Mouse (Mus musculus): Measurements from ENCODE around the gene Fcer2a.

The Fcer2a gene

DNA sequence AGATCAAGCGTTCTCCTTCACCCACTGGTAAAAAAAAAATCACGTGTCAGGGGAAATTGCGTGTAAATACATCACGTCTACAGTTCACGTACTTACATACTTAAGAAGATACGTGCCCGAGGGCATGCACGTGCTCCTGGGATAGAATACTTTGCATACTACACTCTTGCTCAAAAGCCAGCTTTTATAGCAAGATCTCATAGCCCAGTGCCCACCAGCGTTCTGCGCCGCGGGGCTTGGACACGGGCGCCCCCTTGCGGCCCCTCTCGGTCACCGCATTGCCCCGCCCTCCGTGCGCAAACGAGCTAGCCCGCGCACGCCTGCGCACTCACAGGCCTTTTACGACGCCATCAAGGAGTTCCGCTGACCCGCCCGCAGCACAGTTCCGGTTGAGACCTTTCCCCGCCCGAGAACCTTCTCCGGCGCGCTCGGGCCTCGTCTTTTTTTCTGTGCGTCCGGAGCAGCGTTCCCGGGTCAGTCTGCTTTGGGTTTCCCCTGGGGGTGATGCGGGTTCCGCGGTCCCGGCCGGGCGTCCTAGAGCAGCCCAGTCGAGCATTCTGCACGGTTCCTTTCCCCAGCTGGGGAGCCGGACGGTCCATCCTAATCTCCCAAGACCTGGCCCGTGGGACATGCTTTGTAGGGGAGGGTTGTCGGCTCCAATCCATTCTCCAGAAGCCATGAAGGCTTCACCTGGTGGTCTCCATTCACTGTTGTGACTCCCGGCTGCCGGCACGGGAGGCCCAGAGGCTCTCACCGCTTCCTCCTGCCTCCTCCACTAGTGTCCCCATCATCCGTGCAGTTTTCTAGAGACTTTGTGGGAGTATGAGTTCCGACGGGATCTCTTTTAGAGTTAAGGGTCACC, 17.6 kb downstream of the Fcer2a start, which contains the start of gene Trappc5:
TSS of gene Trappc5 (plus strand) at position 169 of the 862 bp plus-strand sequence.
- DNase-seq: peak; percentile 99

- peak; percentile 55 for DNase-seq
These were observed 19.3 kb downstream of the Fcer2a start for GRCm38 (mm10) chr8:3674671-3675070.

DNA sequence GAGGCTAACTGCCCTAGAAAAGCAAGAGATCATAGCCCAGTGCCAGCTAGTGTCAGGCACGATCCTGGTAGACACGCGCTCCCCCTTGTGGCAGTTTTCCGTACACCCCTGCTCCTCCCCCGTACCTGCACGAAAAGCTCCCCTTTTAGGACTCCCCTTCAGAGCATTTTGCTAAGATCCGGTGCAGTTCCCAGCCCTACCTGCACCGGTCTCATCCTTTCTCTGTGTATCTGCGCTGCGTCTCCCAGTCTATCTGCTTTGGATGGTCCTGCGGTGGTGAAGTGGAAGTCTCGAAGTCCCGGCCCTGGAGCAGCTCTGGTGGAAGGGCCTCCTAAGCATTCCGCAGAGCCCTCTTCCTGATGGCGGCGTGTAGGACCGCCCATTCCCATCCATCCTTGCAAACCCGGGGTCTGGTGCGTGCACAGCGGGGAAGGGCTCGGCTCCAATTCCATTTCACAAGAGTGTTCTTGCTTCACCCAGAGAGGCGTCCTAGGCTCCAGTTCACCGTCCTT, 21.9 kb downstream of the Fcer2a start, which contains the start of gene Fcor:
TSS of gene Fcor (minus strand) at position 383 of the 512 bp plus-strand sequence.
- peak; percentile 97 for DNase-seq

- DNase-seq: no peak
These were observed 23.6 kb downstream of the Fcer2a start for GRCm38 (mm10) chr8:3670388-3670787.

- no peak for DNase-seq
These were observed 28.5 kb downstream of the Fcer2a start, which contains the start of gene Mcemp1 for GRCm38 (mm10) chr8:3665507-3665906. Gene Mcemp1 (plus strand): TSS chr8:3665754.

GRCm38 (mm10) chr8:3664405-3664804, 29.6 kb downstream of the Fcer2a start:
- DNase-seq: no peak

DNA sequence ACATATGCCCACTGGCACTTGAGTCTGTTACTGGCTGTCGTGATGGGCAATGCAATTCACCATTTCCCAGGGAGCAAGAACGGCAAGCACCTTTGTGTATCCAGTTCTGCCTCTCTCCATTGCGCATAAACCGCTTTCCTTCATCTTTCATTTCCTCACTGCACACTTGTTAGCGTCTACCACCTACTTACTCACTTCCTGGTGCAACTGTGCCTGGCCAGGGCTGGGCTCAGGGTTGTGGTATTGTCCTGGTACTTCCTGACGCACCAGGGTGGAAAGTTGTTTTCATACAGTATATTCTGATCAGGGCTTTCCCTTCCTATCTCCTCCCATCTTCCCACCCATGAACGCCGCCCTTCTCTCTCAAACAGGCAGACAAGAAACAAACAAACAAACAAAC, 33.1 kb downstream of the Fcer2a start:
- DNase-seq: no peak

GRCm38 (mm10) chr8:3656725-3657381, 37.1 kb downstream of the Fcer2a start:
- DNase-seq: no peak

DNA sequence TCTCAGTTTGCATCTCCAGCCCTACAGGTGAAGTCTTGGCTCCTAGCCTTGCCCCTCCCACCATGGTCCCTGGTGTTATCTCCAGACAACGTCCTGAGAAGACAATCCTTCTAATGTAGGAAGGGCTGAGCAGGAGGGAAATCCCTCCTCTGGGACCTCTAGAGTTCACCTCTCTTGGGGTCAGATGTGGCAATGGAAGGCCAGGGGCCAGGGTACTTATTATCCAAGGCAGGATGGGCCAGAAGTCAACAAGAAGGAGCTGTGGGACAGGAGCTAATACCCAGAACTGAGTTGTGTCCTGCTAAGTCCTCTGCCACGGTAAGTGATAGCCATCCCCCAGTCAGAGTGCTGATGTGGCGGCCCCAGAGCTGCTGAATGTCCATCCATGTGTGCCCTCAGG, 38.4 kb downstream of the Fcer2a start, which contains the start of gene Retn:
TSS of gene Retn (plus strand) at position 245 of the 400 bp plus-strand sequence.
- DNase-seq: no peak

DNA sequence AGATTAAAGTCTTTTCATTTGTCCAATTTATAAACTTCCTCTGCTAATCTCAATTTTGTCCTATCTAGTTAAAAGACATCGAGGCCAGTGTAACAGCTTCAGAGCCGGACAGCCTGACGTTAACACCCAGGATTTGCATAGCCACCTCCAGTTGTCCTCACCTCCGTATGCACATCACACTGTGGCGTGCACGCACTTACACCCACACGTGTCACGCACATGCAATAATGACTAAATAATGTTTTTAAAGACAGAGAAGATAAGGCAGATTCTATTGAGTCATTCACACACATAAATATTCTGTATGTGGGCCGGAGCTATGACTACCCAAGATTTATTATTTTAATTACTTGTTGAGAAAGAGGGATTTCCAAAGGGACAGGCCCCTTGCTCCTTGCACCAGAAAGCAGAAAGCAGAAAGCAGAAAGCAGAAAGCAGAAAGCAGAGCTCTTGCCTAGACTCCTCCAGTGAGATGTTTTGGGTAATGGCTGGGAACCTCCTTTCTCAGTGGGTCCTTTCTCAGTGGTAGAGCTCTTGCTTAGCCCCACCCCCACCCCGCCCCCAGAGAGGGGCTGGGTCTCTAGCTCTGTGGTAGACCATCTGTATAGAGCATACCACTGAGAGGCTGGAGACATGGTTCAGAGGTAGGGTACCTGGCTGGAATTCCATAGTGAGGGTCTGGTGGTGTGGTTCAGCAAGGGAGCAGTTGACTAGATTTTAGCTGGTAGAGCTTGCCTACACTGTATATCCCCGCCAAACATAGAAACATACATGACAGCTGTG, 39.1 kb downstream of the Fcer2a start:
- no peak for DNase-seq

- no peak for DNase-seq
These were observed 41.1 kb downstream of the Fcer2a start for GRCm38 (mm10) chr8:3652845-3653244.

DNA sequence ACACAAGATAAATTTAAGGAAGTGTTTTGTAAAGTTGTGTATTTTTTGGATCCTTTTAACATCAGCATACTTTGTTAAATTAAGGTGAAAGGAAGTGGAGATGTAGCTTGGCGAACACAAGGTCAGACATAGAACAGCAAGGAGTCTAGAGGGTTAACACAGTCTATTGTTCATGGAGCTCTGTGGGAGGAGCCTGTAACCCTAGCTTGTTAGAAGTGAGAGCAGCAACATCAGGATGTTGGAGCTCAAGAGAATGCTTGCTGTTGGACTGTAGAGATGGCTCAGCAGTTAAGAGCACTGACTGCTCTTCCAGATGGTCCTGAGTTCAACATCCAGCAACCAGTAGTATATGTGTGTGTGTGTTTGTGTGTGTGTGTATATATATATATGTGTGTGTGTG, 45.0 kb downstream of the Fcer2a start:
- no peak for DNase-seq

- no peak for DNase-seq
These were observed 45.7 kb downstream of the Fcer2a start for GRCm38 (mm10) chr8:3648268-3648667.

DNA sequence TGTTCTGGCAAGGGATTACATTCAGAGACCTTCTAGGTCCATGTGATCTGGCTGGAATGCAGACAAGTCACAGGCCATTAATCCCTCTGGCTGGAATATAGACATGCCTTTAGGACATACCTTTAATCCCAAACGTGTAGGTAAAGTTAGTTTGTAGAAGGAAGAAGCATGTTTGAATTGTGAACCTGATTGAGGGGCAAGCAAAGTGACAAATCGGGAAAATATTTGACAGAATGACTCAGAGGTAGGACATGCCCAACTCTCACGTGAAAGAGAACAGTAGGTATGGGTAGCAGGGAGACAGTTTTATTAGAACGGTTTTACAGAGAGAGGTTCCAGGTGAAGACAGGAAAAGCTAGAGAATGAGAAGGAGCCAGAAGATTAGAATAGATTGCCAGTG, 46.4 kb downstream of the Fcer2a start:
- no peak for DNase-seq

- no peak for DNase-seq
These were observed 47.0 kb downstream of the Fcer2a start for GRCm38 (mm10) chr8:3646824-3647531.

DNA sequence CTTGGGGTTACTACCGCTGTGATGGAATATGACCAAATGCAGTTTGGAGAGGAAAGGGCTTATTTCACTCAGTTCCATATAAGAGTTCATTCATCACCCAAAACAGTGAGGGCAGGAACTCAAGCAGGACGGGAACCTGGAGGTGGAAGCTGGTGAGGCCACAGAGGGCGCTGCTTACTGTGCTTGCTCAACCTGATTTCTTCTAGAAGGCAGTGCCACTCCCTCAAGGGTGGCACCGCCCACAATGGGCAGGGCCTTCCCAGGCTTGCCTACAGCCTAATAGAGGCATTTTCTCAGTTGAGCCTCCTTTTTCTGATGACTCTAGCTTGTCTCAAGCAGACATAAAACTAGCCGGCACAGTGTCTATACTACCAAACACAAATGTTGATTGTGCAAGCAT, 48.2 kb downstream of the Fcer2a start:
- peak; percentile 92 for DNase-seq
